ENCODE assay signal across 29 mouse cellular contexts in genomic region chrX:142882255-142882654, GRCm38 (mm10).
A peak's percentile ranks its signal among the peaks of the same experiment; 100 is the strongest.
DNase-seq lines count a peak whose midpoint lies in the region; ATAC-seq and TF ChIP-seq lines count a peak whose summit lies in the region.
"Had no signal": no experiment of that assay in that cellular context is flagged by ENCODE, and none has a peak within 500 bp of the region (broad histone marks: within the 10 kb centered on the region; RNA-seq: fewer than 3 reads in every experiment).

No protein-coding gene starts in this region.

- H3K27me3 ChIP-seq in heart, embryonic 13.5 days (replicated peaks) = no peaks in the 10 kb centered on the region; the same call in 1 of the 2 replicates
- peaks cover 97% of the 10 kb centered on the region for H3K27me3 ChIP-seq in forebrain, embryonic 10.5 days (ENCODE audit: poor library complexity, severe bottlenecking)
- H3K27me3 ChIP-seq: CH12.LX; heart, embryonic 15.5 days had no signal

- no peak overlapping the region for H3K4me2 ChIP-seq in heart, embryonic 13.5 days
- H3K4me2 ChIP-seq: heart, embryonic 11.5 days; heart, embryonic 15.5 days; hindbrain, embryonic 14.5 days had no signal

- DNase-seq in heart, adult 8-10 months (ENCODE audit: low spot score) = no peak
- DNase-seq in lung, postnatal 36 days = peak; percentile 14
- no peak for DNase-seq in lung, adult 2 months
- no peak for DNase-seq in forebrain, embryonic 10.5 days (ENCODE audit: extremely low spot score, low spot score)
- DNase-seq in gastrocnemius, postnatal 10 days = no peak
- no peak for DNase-seq in ovary, adult 18-20 months (ENCODE audit: low spot score)
- DNase-seq: adrenal gland, adult 2 months; adrenal gland, postnatal 14 days; B cell, adult 2 months; cerebellum, adult 11-12 months; cerebellum, adult 8-10 months; cerebellum, postnatal 36 days; forebrain, postnatal 0 days; gastrocnemius, adult 2 months; gastrocnemius, postnatal 25 days; heart, adult 2 months; heart, postnatal 10 days; heart, postnatal 36 days had no signal

- H3K4me1 ChIP-seq in heart, embryonic 13.5 days = no peaks in the 10 kb centered on the region
- no peaks in the 10 kb centered on the region for H3K4me1 ChIP-seq in lung, adult 2 months (ENCODE audit: control insufficient read depth, insufficient read depth, low read length)
- H3K4me1 ChIP-seq in forebrain, embryonic 10.5 days = no peaks in the 10 kb centered on the region
- H3K4me1 ChIP-seq: heart, embryonic 15.5 days had no signal

- TF ChIP-seq POLR2A in lung, adult 2 months (IDR thresholded peaks at IDR 0.05; ENCODE audit: borderline replicate concordance, extremely low read depth, low read depth, low read length) = no peak

- H3K27ac ChIP-seq in heart, embryonic 13.5 days (replicated peaks) = 0 out of 2 replicates have a peak overlapping the region, but pooled peaks have one; percentile 24
- H3K27ac ChIP-seq in forebrain, embryonic 10.5 days = no peak overlapping the region
- H3K27ac ChIP-seq: gastrocnemius, adult 2 months; heart, adult 2 months; heart, embryonic 15.5 days; hindbrain, embryonic 14.5 days; hindbrain, postnatal 0 days had no signal

- no peak overlapping the region for H3K4me3 ChIP-seq in heart, embryonic 13.5 days
- H3K4me3 ChIP-seq in lung, adult 2 months (replicated peaks; ENCODE audit: extremely low read depth, low read depth, low read length) = no peak overlapping the region
- H3K4me3 ChIP-seq in forebrain, embryonic 10.5 days = no peak overlapping the region
- H3K4me3 ChIP-seq: gastrocnemius, adult 2 months; heart, adult 2 months; heart, embryonic 15.5 days had no signal

- 80% methylated on average over 5 of the region's 5 CpGs for WGBS in heart, embryonic 13.5 days
- WGBS in lung, adult 2 months = 77% methylated on average over 5 of the region's 5 CpGs
- WGBS in forebrain, embryonic 10.5 days = 93% methylated on average over 5 of the region's 5 CpGs

- no peak overlapping the region for H3K9ac ChIP-seq in heart, embryonic 13.5 days
- H3K9ac ChIP-seq: forebrain, postnatal 0 days; heart, embryonic 15.5 days; hindbrain, embryonic 14.5 days had no signal

- ATAC-seq in heart, embryonic 13.5 days (ENCODE audit: extremely low read depth, insufficient number of reproducible peaks, low FRiP score, low TSS enrichment) = no peak
- ATAC-seq in hematopoietic stem cell, adult 5-6 weeks (replicated peaks in 1 of 2; ENCODE audit: insufficient read depth in 1 of 2, low FRiP score in 2 of 2, low TSS enrichment in 1 of 2, low read depth in 1 of 2, poor library complexity in 2 of 2, severe bottlenecking in 2 of 2) = peak; percentile 77 to 88
- ATAC-seq: forebrain, embryonic 14.5 days; forebrain, postnatal 0 days; hindbrain, postnatal 0 days; inflammation-experienced regulatory T-cells, adult 6 months; Patski had no signal

- H3K9me3 ChIP-seq in heart, embryonic 13.5 days = no peaks in the 10 kb centered on the region
- no peaks in the 10 kb centered on the region for H3K9me3 ChIP-seq in forebrain, embryonic 10.5 days
- H3K9me3 ChIP-seq: G1E; heart, embryonic 15.5 days had no signal

- H3K36me3 ChIP-seq in heart, embryonic 13.5 days = no peaks in the 10 kb centered on the region
- H3K36me3 ChIP-seq in forebrain, embryonic 10.5 days (replicated peaks) = no peaks in the 10 kb centered on the region
- H3K36me3 ChIP-seq: heart, embryonic 15.5 days had no signal

- no peak for TF ChIP-seq CTCF in lung, adult 2 months (IDR thresholded peaks at IDR 0.05; ENCODE audit: insufficient read depth, low read length)
